Mouse (Mus musculus) midbrain, embryonic 10.5 days (tissue): ENCODE measurements around the gene Xylt2. TPM values are rescaled to one million over a fixed set of nuclear protein-coding genes. Genes with fewer than 3 reads are reported as not detected.
"Not testable (repeated sequence)": the region's sequence is repeated elsewhere in the genome, so short reads cannot be mapped to it uniquely, and the experiment has no call there.

ENCODE experiments used
- DNase-seq: peaks from one replicate; pipeline ENCODE4 v3.0.0-alpha.2; 2017; ENCODE audit warnings: low spot score
- H3K27ac ChIP-seq: fragments of 300-500 bp; sonication (generic); replicated peaks from 2 replicates; pipeline ENCODE4 v1.5.1; 2016; ENCODE audit warnings: mild to moderate bottlenecking
- H3K27me3 ChIP-seq: fragments of 300-500 bp; sonication (generic); 2 replicates; pipeline ENCODE4 v1.6.1; 2016; ENCODE audit warnings: low read depth, mild to moderate bottlenecking; ENCODE audit not compliant: poor library complexity, severe bottlenecking
- H3K36me3 ChIP-seq: fragments of 300-500 bp; sonication (generic); 2 replicates; pipeline ENCODE4 v1.6.1; 2016; ENCODE audit warnings: mild to moderate bottlenecking, moderate library complexity
- H3K4me1 ChIP-seq: fragments of 300-500 bp; sonication (generic); 2 replicates; pipeline ENCODE4 v1.6.1; 2016
- H3K4me3 ChIP-seq: fragments of 300-500 bp; sonication (generic); 2 replicates; pipeline ENCODE4 v1.5.1; 2016; ENCODE audit warnings: mild to moderate bottlenecking, moderate library complexity
- H3K9me3 ChIP-seq: fragments of 300-500 bp; sonication (generic); replicated peaks from 2 replicates; pipeline ENCODE4 v1.6.1; 2016; ENCODE audit warnings: mild to moderate bottlenecking
- WGBS: fragments of 180-500 bp; shearing (Covaris S2); methylation state at CpG from one replicate; pipeline ENCODE4 v1.1.7; 2016; 5-methylcytosine and 5-hydroxymethylcytosine counted together
- polyA plus RNA-seq: library from polyadenylated mRNA; unstranded; fragments of >200 nt; fragmentation: Nextera tagmentation; extraction: Ambion mirVana; gene quantifications from 2 replicates; pipeline ENCODE4 v1.2.1, GENCODE M21; 2016

Xylt2 gene
- polyA plus RNA-seq, 1 experiment from 2014 or later, result 13.8 TPM

GRCm38 (mm10) chr11:94665281-94665680, 12.0 kb downstream of the Xylt2 start:
- H3K9me3 ChIP-seq, result no peaks in the 10 kb centered on the region
- 92% methylated on average over 6 of the region's 6 CpGs for WGBS
- no peak for DNase-seq
- H3K4me3 ChIP-seq, result no peak overlapping the region
- peaks cover 98% of the 10 kb centered on the region for H3K36me3 ChIP-seq
- H3K27me3 ChIP-seq, result no peaks in the 10 kb centered on the region
- H3K27ac ChIP-seq, result no peak overlapping the region
- H3K4me1 ChIP-seq, result no peaks in the 10 kb centered on the region

GRCm38 (mm10) chr11:94661344-94661743, 16.0 kb downstream of the Xylt2 start:
- H3K27me3 ChIP-seq, result no peaks in the 10 kb centered on the region
- H3K36me3 ChIP-seq, result peaks cover 98% of the 10 kb centered on the region
- no peak overlapping the region for H3K4me3 ChIP-seq
- WGBS, result 59% methylated on average over 1 of the region's 1 CpGs
- DNase-seq, result no peak
- H3K4me1 ChIP-seq, result no peaks in the 10 kb centered on the region
- H3K9me3 ChIP-seq, result no peaks in the 10 kb centered on the region
- no peak overlapping the region for H3K27ac ChIP-seq

GRCm38 (mm10) chr11:94653663-94654436, 23.5 kb downstream of the Xylt2 start, which contains the start of the genes Mrpl27 and Eme1:
Gene Mrpl27 (plus strand): TSS chr11:94653767.
Gene Eme1 (minus strand): TSS chr11:94653964.
- WGBS, result under 1% methylated on average over 32 of the region's 32 CpGs
- Histone ChIP-seq H3K4me1 (peaks cover 27% of the 10 kb centered on the region), H3K27ac (peak within 1 kb of the TSS; percentile 97), H3K9me3 (no peaks in the 10 kb centered on the region), H3K36me3 (peaks cover 64% of the 10 kb centered on the region), H3K4me3 (peak within 1 kb of the TSS; percentile 83), H3K27me3 (no peaks in the 10 kb centered on the region)
- peak; percentile 87 for DNase-seq

- Histone ChIP-seq H3K4me3 (peak overlapping the region; percentile 83), H3K4me1 (peaks cover 27% of the 10 kb centered on the region), H3K36me3 (peaks cover 62% of the 10 kb centered on the region), H3K9me3 (no peaks in the 10 kb centered on the region), H3K27me3 (no peaks in the 10 kb centered on the region), H3K27ac (peak overlapping the region; percentile 97)
- 53% methylated on average over 8 of the region's 8 CpGs for WGBS
- no peak for DNase-seq
These were observed 24.3 kb downstream of the Xylt2 start for GRCm38 (mm10) chr11:94652973-94653372.

- not testable (repeated sequence) for H3K4me3 ChIP-seq
These were observed 26.1 kb downstream of the Xylt2 start for GRCm38 (mm10) chr11:94651241-94651640.

GRCm38 (mm10) chr11:94646457-94646856, 30.9 kb downstream of the Xylt2 start:
- H3K36me3 ChIP-seq, result peaks cover 97% of the 10 kb centered on the region
- 90% methylated on average over 4 of the region's 4 CpGs for WGBS

More at GRCm38 (mm10) chr11:94651241-94651640, 26.1 kb downstream of the Xylt2 start:
- H3K27me3 ChIP-seq, DNase-seq, H3K27ac ChIP-seq, H3K9me3 ChIP-seq: not testable (repeated sequence)
- Histone ChIP-seq H3K36me3 (peaks cover 62% of the 10 kb centered on the region), H3K4me1 (peaks cover 27% of the 10 kb centered on the region)
- WGBS, result 93% methylated on average over 7 of the region's 7 CpGs

GRCm38 (mm10) chr11:94644461-94645219, 32.7 kb downstream of the Xylt2 start:
- H3K4me1 ChIP-seq, result no peaks in the 10 kb centered on the region
- H3K9me3 ChIP-seq, result no peaks in the 10 kb centered on the region
- H3K36me3 ChIP-seq, result peaks cover 99% of the 10 kb centered on the region
- no peak overlapping the region for H3K4me3 ChIP-seq
- WGBS, result 88% methylated on average over 8 of the region's 8 CpGs
- no peak for DNase-seq
- no peak overlapping the region for H3K27ac ChIP-seq
- no peaks in the 10 kb centered on the region for H3K27me3 ChIP-seq

More at GRCm38 (mm10) chr11:94646457-94646856, 30.9 kb downstream of the Xylt2 start:
- Histone ChIP-seq H3K27me3 (no peaks in the 10 kb centered on the region), H3K27ac (no peak overlapping the region), H3K4me1 (no peaks in the 10 kb centered on the region), H3K9me3 (no peaks in the 10 kb centered on the region), H3K4me3 (no peak overlapping the region)
- DNase-seq, result no peak

GRCm38 (mm10) chr11:94634431-94634830, 42.9 kb downstream of the Xylt2 start:
- Histone ChIP-seq H3K27me3 (no peaks in the 10 kb centered on the region), H3K9me3 (no peaks in the 10 kb centered on the region), H3K27ac (no peak overlapping the region), H3K36me3 (peaks cover 84% of the 10 kb centered on the region), H3K4me3 (no peak overlapping the region), H3K4me1 (peaks cover 16% of the 10 kb centered on the region)
- DNase-seq, result no peak
- WGBS, result 90% methylated on average over 5 of the region's 5 CpGs

- DNase-seq, result no peak
- H3K4me1 ChIP-seq, result peaks cover 16% of the 10 kb centered on the region
- 92% methylated on average over 8 of the region's 8 CpGs for WGBS
- no peak overlapping the region for H3K4me3 ChIP-seq
- no peaks in the 10 kb centered on the region for H3K27me3 ChIP-seq
- H3K36me3 ChIP-seq, result peaks cover 69% of the 10 kb centered on the region
- no peaks in the 10 kb centered on the region for H3K9me3 ChIP-seq
- no peak overlapping the region for H3K27ac ChIP-seq
These were observed 44.3 kb downstream of the Xylt2 start for GRCm38 (mm10) chr11:94632988-94633387.

- H3K9me3 ChIP-seq, result no peaks in the 10 kb centered on the region
- no peak for DNase-seq
- peaks cover 59% of the 10 kb centered on the region for H3K36me3 ChIP-seq
- no peak overlapping the region for H3K27ac ChIP-seq
- WGBS, result over 99% methylated on average over 5 of the region's 5 CpGs
- H3K4me1 ChIP-seq, result peaks cover 16% of the 10 kb centered on the region
- H3K27me3 ChIP-seq, result no peaks in the 10 kb centered on the region
- H3K4me3 ChIP-seq, result no peak overlapping the region
These were observed 45.3 kb downstream of the Xylt2 start for GRCm38 (mm10) chr11:94631969-94632368.

- Histone ChIP-seq H3K4me1 (peaks cover 16% of the 10 kb centered on the region), H3K4me3 (peak overlapping the region; percentile 94), H3K36me3 (peaks cover 43% of the 10 kb centered on the region), H3K27me3 (no peaks in the 10 kb centered on the region), H3K27ac (peak overlapping the region; percentile 88), H3K9me3 (no peaks in the 10 kb centered on the region)
- DNase-seq, result peak; percentile 25
- WGBS, result 17% methylated on average over 26 of the region's 26 CpGs
These were observed 46.9 kb downstream of the Xylt2 start for GRCm38 (mm10) chr11:94630199-94631011.

- Histone ChIP-seq H3K4me3 (peak overlapping the region; percentile 94), H3K27ac (peak overlapping the region; percentile 88), H3K4me1 (peaks cover 16% of the 10 kb centered on the region), H3K9me3 (no peaks in the 10 kb centered on the region), H3K36me3 (peaks cover 38% of the 10 kb centered on the region), H3K27me3 (no peaks in the 10 kb centered on the region)
- WGBS, result under 1% methylated on average over 28 of the region's 28 CpGs
- DNase-seq, result no peak
These were observed 47.5 kb downstream of the Xylt2 start for GRCm38 (mm10) chr11:94629884-94630198.
